Mouse (Mus musculus) Patski (cell line): ENCODE measurements around the gene Galnt7. TPM values are rescaled to one million over a fixed set of nuclear protein-coding genes. Genes with fewer than 3 reads are reported as not detected.
A peak's percentile ranks its signal among the peaks of the same experiment; 100 is the strongest.

Experiments used
- ATAC-seq: fragments of 100-300 bp; one replicate; pipeline ENCODE4 v1.8.0; 2021
- CTCF ChIA-PET: fragments of 350-600 bp; sonication (Branson Sonifier 250); formaldehyde crosslinking; loops from one replicate; lab custom pipeline; 2022; ENCODE audit warnings: inconsistent platforms; lab: Charles Lee
- POLR2A ChIA-PET: fragments of 350-600 bp; sonication (Branson Sonifier 250); formaldehyde crosslinking; loops from one replicate; lab custom pipeline; 2022; ENCODE audit warnings: antibody characterized with exemption, inconsistent platforms; lab: Charles Lee
- DNase-seq: peaks from one replicate; pipeline ENCODE4 v3.0.0-alpha.2; 2011; ENCODE audit warnings: low read depth, low spot score
- H3K27me3 ChIP-seq: fragments of 371-371 bp; one replicate; pipeline ENCODE4 v1.5.1; 2021
- CTCF ChIP-seq: fragments of 100-300 bp; IDR thresholded peaks from one replicate; pipeline ENCODE4 v1.5.1; 2021
- in situ Hi-C: fragments of 300-500 bp; cut with MboI; formaldehyde crosslinking; loops from 3 replicates; pipeline ENCODE4 v1.11.1; 2018; ENCODE audit warnings: low pct_unique_long_range_greater_than_20kb, mixed read lengths
- polyA plus RNA-seq: library from polyadenylated mRNA; unstranded; gene quantifications from one replicate; pipeline ENCODE4 v1.2.3, GENCODE M21; 2021

Galnt7 gene
- polyA plus RNA-seq, 1 experiment from 2014 or later, result 21.8 TPM

DNA sequence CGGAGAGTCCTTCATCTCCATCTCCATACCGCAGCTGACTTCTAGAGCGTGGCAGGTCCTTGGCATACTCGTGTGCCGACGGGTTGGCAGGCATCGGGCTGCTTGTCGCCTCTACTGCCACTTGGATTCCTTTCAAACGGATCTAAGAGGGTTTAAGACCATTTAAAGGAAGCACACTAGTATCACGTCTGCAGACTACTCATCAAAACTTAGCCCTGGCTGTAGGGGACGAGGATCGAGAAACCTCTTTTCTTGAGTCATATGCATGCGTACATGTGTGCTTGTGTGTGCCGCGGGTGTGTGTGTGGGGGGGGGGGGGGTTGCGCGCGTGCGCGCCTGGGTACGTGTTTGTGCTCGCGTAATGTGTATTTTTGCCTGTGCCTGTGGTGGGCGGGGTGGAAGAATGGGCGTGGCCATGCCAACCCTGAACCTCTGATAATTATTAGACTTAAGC, 164.5 kb downstream of the Galnt7 start:
- no peak for DNase-seq
- ATAC-seq, result no peak
- ChIA-PET CTCF (interaction anchor here (1.0 to 2.8 kb wide), 2 partner anchors 43 to 55 kb away, joined by 3 to 10 read pairs; no protein-coding TSS in a partner anchor), POLR2A (interaction anchor here (0.6 to 2.2 kb wide), 7 partner anchors 10 to 932 kb away, joined by 3 to 9 read pairs (median 3); partner anchors contain the start of gene Hmgb2)
- TF ChIP-seq CTCF, result no peak
- in situ Hi-C loops, result loop anchor here (5.0 kb wide), 1 partner anchor 56 kb away; no protein-coding TSS in a partner anchor
- H3K27me3 ChIP-seq, result no peaks in the 10 kb centered on the region

DNA sequence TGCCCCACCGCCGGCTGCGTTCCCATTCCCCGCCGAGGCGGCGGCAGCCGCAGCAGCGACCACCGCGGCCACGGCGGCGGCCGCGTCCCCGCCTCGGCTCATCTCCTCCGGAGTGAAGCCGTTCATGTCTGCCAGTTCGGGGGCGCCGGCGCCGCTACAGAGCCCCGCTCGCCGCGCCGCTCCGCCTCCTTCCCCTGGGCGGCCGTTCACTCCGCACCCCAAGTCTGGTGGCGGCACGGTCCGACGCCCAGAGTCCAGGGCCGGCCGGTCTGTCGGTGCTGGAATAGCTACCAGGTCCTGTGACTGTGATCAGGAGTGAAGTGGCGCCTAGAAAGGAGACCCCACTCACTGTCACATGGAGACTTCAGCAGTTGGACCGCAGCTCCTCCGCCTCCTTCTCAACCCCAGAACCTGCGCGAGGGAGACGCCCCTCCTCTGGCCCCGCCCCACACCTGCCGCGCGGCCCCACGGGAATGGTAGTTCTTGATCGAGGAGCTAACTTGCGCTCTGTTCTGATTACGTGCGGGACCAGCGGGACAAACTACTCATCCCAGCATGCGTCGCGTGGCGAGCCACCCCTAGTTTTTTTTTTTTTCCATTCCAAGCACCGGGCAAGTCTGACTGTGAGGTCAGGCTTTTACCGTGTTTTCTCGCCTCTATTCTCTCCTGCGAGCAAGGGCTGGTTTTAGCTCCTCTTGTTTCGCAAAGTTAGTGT, 165.2 kb downstream of the Galnt7 start, which contains the start of gene Sap30:
TSS of gene Sap30 (minus strand) at position 420 of the 715 bp plus-strand sequence.
- DNase-seq (peak; percentile 79), ATAC-seq (peak; percentile 96)
- POLR2A ChIA-PET, result interaction anchor here (0.6 to 2.2 kb wide), 4 partner anchors 12 to 931 kb away, joined by 3 to 9 read pairs (median 4); partner anchors contain the start of gene Hmgb2
- in situ Hi-C loops, result loop anchor here (5.0 kb wide), 1 partner anchor 55 kb away; no protein-coding TSS in a partner anchor
- H3K27me3 ChIP-seq, result no peaks in the 10 kb centered on the region
- CTCF ChIA-PET, result interaction anchor here (2.8 kb wide), 1 partner anchor 44 kb away, joined by 10 read pairs; no protein-coding TSS in a partner anchor
- no peak for TF ChIP-seq CTCF

DNA sequence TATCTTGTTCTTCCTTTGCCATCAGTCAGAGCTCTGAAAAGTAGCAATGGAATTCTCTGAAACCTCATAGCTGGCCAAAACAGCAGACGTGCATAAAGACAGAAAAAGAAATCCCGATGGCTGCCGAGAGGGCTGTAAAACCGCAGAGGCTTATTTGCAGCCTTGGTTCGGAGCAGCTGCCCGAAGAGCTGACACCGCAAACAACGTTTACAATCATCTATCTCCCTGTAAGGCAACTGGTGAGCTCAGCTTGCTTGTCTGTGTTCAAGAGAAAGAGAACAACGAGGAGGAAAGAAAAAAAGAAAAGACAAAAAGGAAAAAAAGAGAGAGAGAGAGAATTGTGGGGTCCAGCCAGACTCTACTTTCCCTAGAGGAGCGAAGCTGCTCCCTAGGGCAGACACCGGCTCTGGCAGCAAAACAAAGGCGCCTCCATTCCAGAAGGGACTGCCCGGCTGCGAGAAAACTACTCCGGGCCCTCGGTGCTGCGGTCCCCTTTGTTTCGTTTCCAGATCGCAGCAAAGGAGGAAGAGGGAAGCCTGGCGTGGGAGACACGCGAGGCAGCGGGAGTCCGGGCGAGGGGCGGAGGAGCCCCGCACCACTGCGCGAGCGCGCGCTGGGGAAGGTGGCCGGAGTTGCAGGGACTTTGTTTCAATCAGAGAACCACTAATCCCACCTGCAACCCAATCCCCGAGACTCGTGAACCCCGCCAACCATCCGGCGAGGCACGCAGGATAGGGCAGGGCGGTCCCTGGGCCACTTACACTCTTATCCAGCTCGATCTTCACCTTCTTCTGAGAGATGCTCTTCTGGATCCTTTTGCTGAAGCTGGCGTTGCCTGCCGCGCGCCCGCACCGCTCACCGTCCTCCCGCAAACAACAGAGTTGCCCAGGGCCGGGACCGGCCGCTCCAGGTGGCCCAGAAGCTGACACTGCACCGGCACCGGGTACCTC, 166.1 kb downstream of the Galnt7 start:
- in situ Hi-C loops, result loop anchor here (5.0 kb wide), 1 partner anchor 54 kb away; no protein-coding TSS in a partner anchor
- TF ChIP-seq CTCF, result no peak
- H3K27me3 ChIP-seq, result no peaks in the 10 kb centered on the region
- no peak for DNase-seq
- CTCF ChIA-PET, result interaction anchor here (1.5 to 2.8 kb wide), 2 partner anchors 44 to 58 kb away, joined by 3 to 10 read pairs; no protein-coding TSS in a partner anchor
- ATAC-seq, result peak; percentile 63
- POLR2A ChIA-PET, result interaction anchor here (0.6 to 2.2 kb wide), 3 partner anchors 24 to 33 kb away, joined by 3 to 9 read pairs (median 4); partner anchors contain the start of gene Hmgb2

DNA sequence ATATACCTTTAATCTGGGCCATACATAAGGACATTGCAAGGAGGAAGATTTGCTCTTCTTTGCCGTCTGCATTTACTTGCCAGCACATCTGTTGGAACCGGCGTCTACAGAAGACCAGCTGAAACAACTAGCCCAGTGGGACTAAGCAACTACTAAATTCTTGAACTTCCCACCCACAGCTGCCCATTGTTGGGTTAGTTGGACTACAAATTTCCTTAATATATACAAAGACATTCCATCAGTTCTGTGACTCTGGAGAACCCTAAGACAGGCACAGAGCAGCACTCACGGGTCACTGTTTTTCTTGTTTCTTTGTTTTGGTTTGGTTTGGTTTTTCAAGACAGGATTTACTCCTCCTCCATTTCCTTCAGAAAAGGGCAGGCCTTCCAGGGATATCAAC, 172.2 kb downstream of the Galnt7 start:
- POLR2A ChIA-PET, result no interaction called here
- H3K27me3 ChIP-seq, result no peaks in the 10 kb centered on the region
- in situ Hi-C loops, result no loop called here
- CTCF ChIA-PET, result interaction anchor here (0.9 kb wide), 1 partner anchor 112 kb away, joined by 3 read pairs; no protein-coding TSS in a partner anchor
- no peak for TF ChIP-seq CTCF
- ATAC-seq, result no peak
- no peak for DNase-seq

DNA sequence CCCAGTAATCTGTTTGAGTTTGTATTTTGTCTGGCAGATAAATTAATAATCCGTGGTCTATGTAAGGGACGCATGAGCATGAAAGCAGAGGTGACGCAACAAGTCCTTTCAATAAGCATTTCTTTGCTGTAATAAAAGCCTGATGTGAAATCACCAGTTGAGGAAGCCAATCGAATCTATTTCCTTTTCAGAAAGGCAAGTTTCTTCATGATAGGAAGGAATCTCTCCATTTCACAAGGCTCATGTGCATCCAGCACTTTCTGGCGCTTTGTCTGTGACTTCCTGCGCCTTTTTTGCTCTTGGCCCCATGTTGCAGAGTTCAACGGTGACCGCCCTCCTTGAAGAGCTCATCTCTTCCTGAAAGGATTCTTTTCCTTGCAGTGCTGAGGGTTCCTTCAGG, 173.1 kb downstream of the Galnt7 start:
- POLR2A ChIA-PET, result no interaction called here
- CTCF ChIA-PET, result no interaction called here
- H3K27me3 ChIP-seq, result no peaks in the 10 kb centered on the region
- in situ Hi-C loops, result loop anchor here (5.0 kb wide), 1 partner anchor 38 kb away; no protein-coding TSS in a partner anchor
- DNase-seq (no peak), ATAC-seq (no peak)
- no peak for TF ChIP-seq CTCF

DNA sequence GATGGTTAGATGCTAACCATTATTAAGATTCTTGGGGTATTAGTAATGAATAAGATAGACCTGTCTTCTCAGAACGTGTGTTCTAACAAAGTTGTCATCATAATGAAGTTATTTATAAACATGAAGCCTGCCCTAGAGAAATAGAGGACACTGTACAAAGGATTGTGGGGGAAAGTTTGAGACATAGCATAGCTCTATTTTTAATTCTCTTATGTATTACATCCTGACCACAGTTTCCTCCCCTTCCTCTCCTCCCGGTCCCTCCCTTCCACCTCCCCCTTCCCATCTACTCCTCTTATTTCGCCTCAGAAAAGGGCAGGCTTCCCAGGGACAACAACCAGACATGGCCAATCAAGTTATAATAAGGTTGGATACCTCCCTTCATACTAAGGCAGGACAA, 174.4 kb downstream of the Galnt7 start:
- POLR2A ChIA-PET, result interaction anchor here (0.9 kb wide), 1 partner anchor 10 kb away, joined by 3 read pairs; no protein-coding TSS in a partner anchor
- CTCF ChIA-PET, result interaction anchor here (1.2 kb wide), 1 partner anchor 16 kb away, joined by 3 read pairs; no protein-coding TSS in a partner anchor
- no peak for TF ChIP-seq CTCF
- in situ Hi-C loops, result loop anchor here (5.0 kb wide), 1 partner anchor 39 kb away; no protein-coding TSS in a partner anchor
- no peak for DNase-seq
- no peak for ATAC-seq
- H3K27me3 ChIP-seq, result no peaks in the 10 kb centered on the region

Other genes starting within 250 kb of the Galnt7 start
- gene Scrg1, start 197.1 kb downstream of the Galnt7 start, polyA plus RNA-seq, result not detected
- 32.3 TPM for gene Sap30, start 165.2 kb downstream of the Galnt7 start, polyA plus RNA-seq
- gene Hmgb2, start 141.1 kb downstream of the Galnt7 start, polyA plus RNA-seq, result 65.4 TPM